Mouse (Mus musculus): ENCODE measurements at regions not wholly inside any gene's neighbourhood (a gene's known extent, or its start where the extent isn't known, plus 50 kb on each side); places are given as distances from the start of the nearest gene placed in this dataset.
"Not testable (repeated sequence)": the region's sequence is repeated elsewhere in the genome, so short reads cannot be mapped to it uniquely, and the experiment has no call there.

GRCm38 (mm10) chr17:55186361-55186760 is 258.8 kb upstream of the St6gal2 start:
- no peak for TF ChIP-seq CTCF (IDR thresholded peaks at IDR 0.05)
- Histone ChIP-seq H3K27ac (no peak overlapping the region), H3K4me3 (no peak overlapping the region)
- no peak for DNase-seq (ENCODE audit: extremely low spot score in 1 of 2, low spot score in 2 of 2)
- intact Hi-C loops (cut with DNase I), result no loop called here

- intact Hi-C loops (cut with DNase I), result no loop called here
- H3K4me3 ChIP-seq, result no peak overlapping the region
- no peak for DNase-seq (ENCODE audit: extremely low spot score in 1 of 2, low spot score in 2 of 2)
- no peak for TF ChIP-seq CTCF (IDR thresholded peaks at IDR 0.05)
- H3K27ac ChIP-seq, result no peak overlapping the region
Measured at GRCm38 (mm10) chr17:55186826-55187225, 258.4 kb upstream of the St6gal2 start.

GRCm38 (mm10) chr17:55206585-55206984 is 238.6 kb upstream of the St6gal2 start:
- Histone ChIP-seq H3K27ac (no peak overlapping the region), H3K4me3 (no peak overlapping the region)
- TF ChIP-seq CTCF (IDR thresholded peaks at IDR 0.05), result no peak
- intact Hi-C loops (cut with DNase I), result no loop called here
- no peak for DNase-seq (ENCODE audit: extremely low spot score in 1 of 2, low spot score in 2 of 2)

DNA sequence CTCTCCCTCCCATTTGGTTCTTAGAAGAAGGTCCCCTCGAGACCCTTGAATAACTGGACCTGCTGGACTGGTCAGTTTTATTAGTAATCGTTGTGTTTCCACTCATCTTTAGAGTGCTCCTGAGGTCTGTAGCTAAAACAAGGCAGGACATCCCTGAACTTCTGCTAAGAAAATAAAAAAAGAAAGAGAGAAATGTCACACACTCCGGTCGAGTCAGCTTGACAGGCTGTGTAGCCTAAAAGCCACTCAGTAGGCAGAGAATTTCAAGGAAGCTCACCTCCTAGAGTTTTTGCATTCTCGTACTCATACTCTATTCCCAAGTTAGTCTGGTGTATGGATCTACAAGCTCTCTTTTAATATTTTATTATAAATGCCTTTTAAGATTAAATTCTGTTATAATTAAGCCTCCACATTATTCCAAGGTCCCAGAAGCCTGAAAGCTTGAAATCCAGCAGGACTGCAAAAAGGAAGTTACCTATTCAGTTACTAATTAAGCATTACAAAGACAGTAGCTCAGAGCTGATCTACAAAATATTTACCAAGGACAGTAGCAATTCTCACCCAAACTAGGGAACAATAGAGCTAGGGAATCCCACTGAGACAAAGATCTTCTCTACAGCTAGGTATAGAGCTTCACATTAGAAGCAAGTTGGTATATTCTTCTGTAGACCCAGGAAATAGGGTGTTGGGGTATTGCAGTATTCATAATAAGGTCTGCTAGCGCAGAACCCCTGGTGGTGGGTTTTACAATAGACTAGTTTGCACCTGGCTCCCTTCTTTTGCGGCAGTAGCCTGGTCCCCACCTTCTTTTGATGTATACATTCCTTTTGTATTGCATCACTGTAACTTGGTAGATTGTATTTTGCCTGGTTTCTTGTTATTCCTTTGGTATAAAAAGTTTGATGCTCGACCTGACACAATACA is 226.7 kb upstream of the St6gal2 start:
- intact Hi-C loops (cut with DNase I); H3K4me3 ChIP-seq; DNase-seq (ENCODE audit: extremely low spot score in 1 of 2, low spot score in 2 of 2); H3K27ac ChIP-seq: not testable (repeated sequence)

- no peak for TF ChIP-seq CTCF (IDR thresholded peaks at IDR 0.05)
- Histone ChIP-seq H3K27ac (no peak overlapping the region), H3K4me3 (no peak overlapping the region)
- intact Hi-C loops (cut with DNase I), result no loop called here
- no peak for DNase-seq (ENCODE audit: extremely low spot score in 1 of 2, low spot score in 2 of 2)
Measured at GRCm38 (mm10) chr17:55224058-55224457, 221.1 kb upstream of the St6gal2 start.

DNA sequence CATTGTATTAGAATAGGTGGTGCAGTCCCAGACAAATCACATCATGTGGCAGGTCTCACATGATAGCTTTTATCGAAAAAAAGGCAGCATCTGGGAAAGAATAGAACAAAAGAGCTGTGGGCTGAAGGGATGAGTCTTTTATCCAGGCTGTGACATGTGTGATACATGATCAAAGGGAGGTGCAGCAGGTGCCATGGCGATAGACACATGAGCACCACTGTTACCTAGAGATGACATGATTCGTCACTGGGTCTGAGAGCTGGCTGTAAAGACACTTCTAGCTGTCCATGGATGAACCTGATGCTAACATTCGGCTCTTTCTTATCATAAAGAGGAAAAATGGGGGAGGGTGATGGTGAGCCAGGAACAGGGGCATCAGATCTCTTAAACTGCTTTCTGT is 210.9 kb upstream of the St6gal2 start:
- no peak for DNase-seq (ENCODE audit: extremely low spot score in 1 of 2, low spot score in 2 of 2)
- Histone ChIP-seq H3K27ac (no peak overlapping the region), H3K4me3 (no peak overlapping the region)
- intact Hi-C loops (cut with DNase I), result no loop called here
- TF ChIP-seq CTCF (IDR thresholded peaks at IDR 0.05), result no peak

DNA sequence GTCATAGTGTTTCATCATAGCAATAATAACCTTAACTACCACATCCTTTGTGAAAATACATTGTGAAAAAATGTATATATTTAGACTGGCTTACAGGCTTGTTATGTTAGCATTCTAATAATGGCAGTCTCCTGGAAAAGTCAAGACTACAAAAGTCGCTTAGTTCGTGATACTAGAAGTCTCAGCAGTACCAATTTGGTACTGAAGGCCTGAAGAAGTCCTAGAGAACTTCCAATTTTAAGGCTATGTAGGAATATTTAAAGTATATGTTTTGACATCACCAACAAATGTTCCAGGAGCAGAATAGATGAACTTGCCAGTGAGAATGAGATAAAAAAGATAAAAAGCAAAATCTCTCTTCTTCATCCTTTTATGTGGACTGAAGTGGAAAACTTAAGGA is 182.5 kb upstream of the St6gal2 start:
- no peak for DNase-seq (ENCODE audit: extremely low spot score in 1 of 2, low spot score in 2 of 2)
- intact Hi-C loops (cut with DNase I), result no loop called here
- Histone ChIP-seq H3K27ac (peak overlapping the region; percentile 24; the same call in 1 of the 2 replicates), H3K4me3 (no peak overlapping the region)
- no peak for TF ChIP-seq CTCF (IDR thresholded peaks at IDR 0.05)

- Histone ChIP-seq H3K4me3 (no peak overlapping the region), H3K27ac (no peak overlapping the region)
- DNase-seq (ENCODE audit: extremely low spot score in 1 of 2, low spot score in 2 of 2), result no peak
- TF ChIP-seq CTCF (IDR thresholded peaks at IDR 0.05), result no peak
- intact Hi-C loops (cut with DNase I), result loop anchor here (5.0 kb wide), 2 partner anchors 131 to 914 kb away; no protein-coding TSS in a partner anchor
Measured at GRCm38 (mm10) chr17:55276541-55276940, 168.6 kb upstream of the St6gal2 start.

DNA sequence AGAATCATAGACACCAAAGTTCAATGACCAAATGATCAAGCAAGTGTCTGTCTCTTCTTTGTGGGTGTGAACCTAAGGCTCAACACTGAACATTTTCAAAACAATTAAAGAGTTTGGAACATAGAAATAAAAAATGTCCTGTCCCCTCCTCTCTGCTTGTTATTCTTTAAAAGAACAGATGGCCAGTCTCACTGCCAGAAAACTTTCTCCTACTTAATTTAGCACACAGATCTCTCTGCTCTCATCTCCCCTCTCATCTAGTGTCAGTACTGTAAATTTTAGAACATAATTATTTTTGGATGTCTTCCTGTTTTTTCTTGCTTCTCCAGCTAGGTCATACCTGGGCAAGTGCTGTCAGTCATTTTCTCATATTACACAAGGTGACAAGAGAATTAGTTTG is 163.9 kb upstream of the St6gal2 start:
- intact Hi-C loops (cut with DNase I), result loop anchor here (1.0 to 5.0 kb wide), 2 partner anchors 199 to 612 kb away; no protein-coding TSS in a partner anchor
- Histone ChIP-seq H3K27ac (peak overlapping the region; percentile 81), H3K4me3 (no peak overlapping the region)
- no peak for DNase-seq (ENCODE audit: extremely low spot score in 1 of 2, low spot score in 2 of 2)
- TF ChIP-seq CTCF (IDR thresholded peaks at IDR 0.05), result no peak

GRCm38 (mm10) chr17:55288589-55288988 is 156.6 kb upstream of the St6gal2 start:
- H3K27ac ChIP-seq, result no peak overlapping the region
- no peak for DNase-seq (ENCODE audit: extremely low spot score in 1 of 2, low spot score in 2 of 2)
- intact Hi-C loops (cut with DNase I), result no loop called here
- H3K4me3 ChIP-seq, result no peak overlapping the region
- no peak for TF ChIP-seq CTCF (IDR thresholded peaks at IDR 0.05)

DNA sequence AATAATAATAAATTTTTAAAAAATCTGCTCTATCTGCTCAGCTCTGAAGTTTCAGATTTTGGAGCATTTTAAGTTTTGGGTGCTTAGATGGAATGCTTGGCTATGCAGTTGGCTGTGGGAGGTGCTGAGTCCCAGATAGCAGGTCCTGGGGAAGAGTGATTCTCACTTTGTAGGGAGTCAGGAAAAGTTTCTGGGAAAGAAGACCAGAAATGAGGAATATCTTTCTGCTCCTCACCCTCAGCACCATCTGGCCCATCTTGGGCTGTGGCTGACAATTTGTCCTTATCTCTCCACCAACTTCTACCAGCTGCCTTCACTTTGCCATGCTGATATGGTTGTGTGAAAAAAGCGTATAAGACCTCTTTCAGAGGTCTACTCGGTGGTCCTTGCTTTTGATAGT is 152.5 kb upstream of the St6gal2 start:
- peak overlapping the region; percentile 77 for H3K27ac ChIP-seq
- TF ChIP-seq CTCF (IDR thresholded peaks at IDR 0.05), result no peak
- intact Hi-C loops (cut with DNase I), result loop anchor here (5.0 kb wide), 2 partner anchors 155 to 225 kb away; partner anchors contain the start of gene St6gal2
- DNase-seq (ENCODE audit: extremely low spot score in 1 of 2, low spot score in 2 of 2), result no peak
- no peak overlapping the region for H3K4me3 ChIP-seq

- DNase-seq (ENCODE audit: extremely low spot score in 1 of 2, low spot score in 2 of 2), result no peak
- no peak overlapping the region for H3K4me3 ChIP-seq
- peak overlapping the region; percentile 59 for H3K27ac ChIP-seq
- intact Hi-C loops (cut with DNase I), result no loop called here
- TF ChIP-seq CTCF (IDR thresholded peaks at IDR 0.05), result no peak
Measured at GRCm38 (mm10) chr17:55296701-55297100, 148.5 kb upstream of the St6gal2 start.

DNA sequence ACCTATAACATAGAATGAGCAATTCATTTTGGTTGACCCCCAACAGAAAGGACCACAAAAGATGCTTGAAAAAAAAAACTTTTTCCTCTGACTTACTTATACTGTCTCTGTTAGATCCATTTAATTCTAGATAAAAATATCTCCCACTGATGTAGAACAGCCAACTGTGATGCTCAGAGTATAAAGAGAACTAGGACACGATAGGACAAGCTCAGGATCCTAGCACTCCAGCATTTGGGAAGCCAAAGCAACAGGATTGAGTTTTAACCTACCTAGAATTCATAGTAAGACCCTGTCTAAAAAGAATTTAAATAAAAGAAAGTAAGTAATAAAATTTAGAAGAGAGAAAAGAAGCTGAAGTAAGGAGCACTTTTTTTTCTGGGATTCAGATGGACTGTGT is 146.3 kb upstream of the St6gal2 start:
- intact Hi-C loops (cut with DNase I), result loop anchor here (2.0 kb wide), 1 partner anchor 108 kb away; no protein-coding TSS in a partner anchor
- peak overlapping the region; percentile 58 for H3K27ac ChIP-seq
- DNase-seq (ENCODE audit: extremely low spot score in 1 of 2, low spot score in 2 of 2), result no peak
- H3K4me3 ChIP-seq, result no peak overlapping the region
- no peak for TF ChIP-seq CTCF (IDR thresholded peaks at IDR 0.05)

All from left cerebral cortex, adult 2 months (tissue).